Mouse (Mus musculus): ENCODE data around the gene Noc4l. TPM values are rescaled to one million over a fixed set of nuclear protein-coding genes. Genes with fewer than 3 reads are reported as not detected.

Noc4l gene
- total RNA-seq, 1 experiment from 2014 or later = 41.3 TPM

GRCm38 (mm10) chr5:110609868-110610267 lies 43.3 kb downstream of the Noc4l start:
- ATAC-seq (replicated peaks; ENCODE audit: low read depth, poor library complexity, severe bottlenecking) = no peak

- ATAC-seq (replicated peaks; ENCODE audit: low read depth, poor library complexity, severe bottlenecking) = no peak
Measured at GRCm38 (mm10) chr5:110609425-110609824, 43.8 kb downstream of the Noc4l start.

GRCm38 (mm10) chr5:110608941-110609340 lies 44.3 kb downstream of the Noc4l start:
- no peak for ATAC-seq (replicated peaks; ENCODE audit: low read depth, poor library complexity, severe bottlenecking)

GRCm38 (mm10) chr5:110608336-110608735 lies 44.9 kb downstream of the Noc4l start:
- ATAC-seq (replicated peaks; ENCODE audit: low read depth, poor library complexity, severe bottlenecking) = no peak

- ATAC-seq (replicated peaks; ENCODE audit: low read depth, poor library complexity, severe bottlenecking) = no peak
Measured at GRCm38 (mm10) chr5:110607767-110608166, 45.5 kb downstream of the Noc4l start.

GRCm38 (mm10) chr5:110605531-110606221 lies 47.5 kb downstream of the Noc4l start:
- ATAC-seq (replicated peaks; ENCODE audit: low read depth, poor library complexity, severe bottlenecking) = peak; percentile 44

- no peak for ATAC-seq (replicated peaks; ENCODE audit: low read depth, poor library complexity, severe bottlenecking)
Measured at GRCm38 (mm10) chr5:110604311-110604710, 48.9 kb downstream of the Noc4l start.

GRCm38 (mm10) chr5:110603016-110603685 lies 50.1 kb downstream of the Noc4l start:
- peak; percentile 88 for ATAC-seq (replicated peaks; ENCODE audit: low read depth, poor library complexity, severe bottlenecking)

Other genes starting within 250 kb of the Noc4l start
- 6.7 and 13.9 TPM in 2 replicates for gene Fbrsl1, start 204.9 kb downstream of the Noc4l start, total RNA-seq (2017)
- gene Galnt9, start 109.1 kb downstream of the Noc4l start, total RNA-seq (2017) = not detected in 2 replicates
- gene Ddx51, start within 50 bp of the Noc4l start, total RNA-seq (2017) = 7.9 and 10.3 TPM in 2 replicates
- gene Ep400, start 117.3 kb upstream of the Noc4l start, total RNA-seq (2017) = 63.6 and 66.7 TPM in 2 replicates
- 63.6 and 65.7 TPM in 2 replicates for gene Pus1, start 127.2 kb upstream of the Noc4l start, total RNA-seq (2017)
- gene Ulk1, start 156.7 kb upstream of the Noc4l start, total RNA-seq (2017) = 10.0 and 11.7 TPM in 2 replicates
- 64.8 and 71.4 TPM in 2 replicates for gene Hscb, start 186.4 kb upstream of the Noc4l start, total RNA-seq (2017)
- gene Chek2, start 186.6 kb upstream of the Noc4l start, total RNA-seq (2017) = 29.1 and 40.4 TPM in 2 replicates
- 2.9 and 7.2 TPM in 2 replicates for gene Ttc28, start 226.4 kb upstream of the Noc4l start, total RNA-seq (2017)

All from common myeloid progenitor, adult 5-6 weeks (primary cell).